Mouse (Mus musculus): Measurements from ENCODE around the gene Gm3752.
"Not testable (repeated sequence)": the region's sequence is repeated elsewhere in the genome, so short reads cannot be mapped to it uniquely, and the experiment has no call there.

The Gm3752 gene

DNA sequence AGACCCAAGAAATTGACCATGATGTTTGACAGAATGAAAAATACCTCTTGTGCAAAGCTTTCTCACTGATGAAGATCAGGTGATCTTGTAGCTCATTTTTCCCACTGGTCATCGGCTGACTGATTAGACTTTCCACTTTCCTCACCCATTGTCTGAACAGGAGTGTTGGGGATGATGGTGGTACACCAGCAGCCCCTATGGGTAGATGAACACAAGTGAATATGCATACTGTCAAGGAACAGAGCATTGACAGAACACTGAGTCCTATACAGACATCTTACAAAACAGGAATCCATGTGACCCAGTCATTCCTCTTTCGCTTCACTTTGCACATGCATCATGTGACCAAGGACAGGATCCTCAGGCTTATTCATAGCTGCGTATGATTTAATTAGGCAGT lies at the start of gene Gm3752:
TSS of gene Gm3752 (minus strand) at position 101 of the 400 bp plus-strand sequence.
- not testable (repeated sequence) for DNase-seq (ENCODE audit: inconsistent ontology term)

DNA sequence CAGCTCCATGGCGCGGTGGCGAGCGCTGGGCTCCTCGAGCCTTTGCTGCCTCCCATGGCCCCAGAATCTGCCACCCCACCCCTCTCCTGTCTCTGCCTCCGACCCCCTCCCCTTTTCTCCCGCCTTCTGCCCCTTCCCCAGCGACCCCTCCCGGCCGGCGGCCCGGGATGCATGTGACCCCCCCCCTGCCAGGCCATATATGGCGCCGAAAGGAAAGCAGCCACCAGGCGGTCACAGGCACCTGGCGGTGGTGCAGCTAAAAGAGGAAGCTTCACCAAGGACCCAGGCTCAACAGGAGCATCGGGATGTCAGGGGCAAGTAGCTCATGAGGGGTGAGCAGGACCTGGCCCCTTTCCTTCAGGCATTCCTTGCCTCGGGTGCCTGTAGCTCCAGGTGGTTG lies 5.2 kb upstream of the Gm3752 start:
- not testable (repeated sequence) for DNase-seq (ENCODE audit: inconsistent ontology term)

DNA sequence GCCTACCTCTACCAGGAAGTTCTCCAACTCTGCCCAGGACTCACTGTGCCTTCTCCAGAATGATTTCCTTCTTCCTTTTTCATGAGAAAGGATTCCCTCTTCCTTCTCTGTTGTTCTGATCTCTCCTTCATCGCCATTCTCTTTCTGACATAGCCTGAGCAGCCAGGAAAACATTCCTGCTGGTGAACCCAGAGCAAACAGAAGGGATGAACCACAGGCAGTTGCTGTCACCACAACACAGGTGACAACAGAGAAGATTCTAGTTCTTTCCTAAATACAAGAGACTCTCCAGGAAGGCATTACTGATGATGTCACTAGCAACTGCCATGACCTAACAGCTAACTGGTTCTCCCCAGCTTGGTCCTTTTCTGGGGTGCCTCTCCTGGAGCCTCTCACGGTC lies 32.7 kb downstream of the Gm3752 start, which contains the start of gene Gm3755:
TSS of gene Gm3755 (minus strand) at position 101 of the 400 bp plus-strand sequence.
- not testable (repeated sequence) for DNase-seq (ENCODE audit: inconsistent ontology term)

DNA sequence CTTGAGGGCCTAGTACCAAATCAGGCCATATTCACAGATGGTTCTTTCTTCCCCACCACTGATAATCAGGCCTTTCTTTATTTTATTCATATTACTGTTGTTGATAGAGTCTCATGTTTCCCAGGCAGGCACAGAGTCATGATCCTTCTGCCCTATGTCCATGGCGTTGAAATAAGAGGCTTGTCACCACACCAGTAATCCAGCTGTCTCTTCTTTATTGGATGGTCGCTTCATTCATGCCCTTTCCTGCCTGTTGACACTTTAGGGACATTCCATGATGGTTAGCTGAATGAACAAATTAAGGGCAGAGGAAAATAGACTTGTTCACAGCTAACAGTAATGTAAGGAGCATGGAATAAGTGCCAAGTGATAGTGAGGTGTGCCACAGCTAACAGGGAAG lies 61.1 kb downstream of the Gm3752 start:
- not testable (repeated sequence) for DNase-seq (ENCODE audit: inconsistent ontology term)
